ENCODE assay signal across 8 mouse cellular contexts in genomic region chr8:12670965-12671364, GRCm38 (mm10). TPM values are rescaled to one million over a fixed set of nuclear protein-coding genes. Genes with fewer than 3 reads are reported as not detected.
DNase-seq lines count a peak whose midpoint lies in the region; ATAC-seq lines count a peak whose summit lies in the region.

No protein-coding gene starts in this region.

- H3K4me1 ChIP-seq in kidney, embryonic 14.5 days (ENCODE audit: control insufficient read depth, insufficient read depth, low read length): peaks cover 9% of the 10 kb centered on the region; the same call in 1 of the 2 replicates
- H3K4me1 ChIP-seq in hindbrain, embryonic 15.5 days (replicated peaks): peaks cover 22% of the 10 kb centered on the region
- peaks cover 21% of the 10 kb centered on the region for H3K4me1 ChIP-seq in midbrain, embryonic 13.5 days (replicated peaks)

- peak overlapping the region; percentile 73 for H3K4me2 ChIP-seq in kidney, embryonic 14.5 days (replicated peaks; ENCODE audit: low read depth, low read length)
- peak overlapping the region; percentile 86 for H3K4me2 ChIP-seq in hindbrain, embryonic 15.5 days
- peak overlapping the region; percentile 73 for H3K4me2 ChIP-seq in midbrain, embryonic 13.5 days (replicated peaks)

- 34% methylated on average over 6 of the region's 6 CpGs for WGBS in kidney, embryonic 14.5 days
- WGBS in hindbrain, embryonic 15.5 days: 32% methylated on average over 6 of the region's 6 CpGs
- 37% methylated on average over 6 of the region's 6 CpGs for WGBS in midbrain, embryonic 13.5 days

- no peaks in the 10 kb centered on the region for H3K36me3 ChIP-seq in kidney, embryonic 14.5 days (ENCODE audit: control insufficient read depth, insufficient read depth, low read length)
- H3K36me3 ChIP-seq in hindbrain, embryonic 15.5 days: no peaks in the 10 kb centered on the region
- no peaks in the 10 kb centered on the region for H3K36me3 ChIP-seq in midbrain, embryonic 13.5 days

- H3K27me3 ChIP-seq in kidney, embryonic 14.5 days (ENCODE audit: control insufficient read depth, insufficient read depth, low read length): no peaks in the 10 kb centered on the region
- no peaks in the 10 kb centered on the region for H3K27me3 ChIP-seq in hindbrain, embryonic 15.5 days
- peaks cover 6% of the 10 kb centered on the region; the same call in 1 of the 2 replicates for H3K27me3 ChIP-seq in midbrain, embryonic 13.5 days

- no peak for ATAC-seq in kidney, embryonic 14.5 days (ENCODE audit: low FRiP score, low TSS enrichment)
- ATAC-seq in hindbrain, embryonic 15.5 days (ENCODE audit: low FRiP score, low read depth): no peak
- ATAC-seq in midbrain, embryonic 13.5 days: no peak

- H3K4me3 ChIP-seq in kidney, embryonic 14.5 days (ENCODE audit: low read length): peak overlapping the region; percentile 94
- peak overlapping the region; percentile 95 for H3K4me3 ChIP-seq in hindbrain, embryonic 15.5 days
- H3K4me3 ChIP-seq in midbrain, embryonic 13.5 days (replicated peaks): peak overlapping the region; percentile 82

- H3K9me3 ChIP-seq in kidney, embryonic 14.5 days (ENCODE audit: control insufficient read depth, low read length): no peaks in the 10 kb centered on the region
- H3K9me3 ChIP-seq in hindbrain, embryonic 15.5 days: no peaks in the 10 kb centered on the region
- H3K9me3 ChIP-seq in midbrain, embryonic 13.5 days: no peaks in the 10 kb centered on the region

- no peak for DNase-seq in kidney, adult 8-10 months
- peak; percentile 51 for DNase-seq in c-Kit-negative CD71-positive TER-119-positive erythroid progenitor cells, embryonic 14.5 days (ENCODE audit: low read depth, low spot score)
- DNase-seq in ovary, postnatal 10 days (ENCODE audit: low spot score): no peak
- DNase-seq in urinary bladder, adult 2 months (ENCODE audit: low spot score): no peak
- no peak for DNase-seq in embryo, embryonic 9.5 days (ENCODE audit: extremely low spot score)

- no peak overlapping the region for H3K27ac ChIP-seq in kidney, embryonic 14.5 days (ENCODE audit: low read depth, low read length)
- H3K27ac ChIP-seq in hindbrain, embryonic 15.5 days (replicated peaks): no peak overlapping the region
- no peak overlapping the region for H3K27ac ChIP-seq in midbrain, embryonic 13.5 days

- H3K9ac ChIP-seq in kidney, embryonic 14.5 days (ENCODE audit: low read depth, low read length): peak overlapping the region; percentile 91; the same call in 1 of the 2 replicates
- peak overlapping the region; percentile 88; the same call in 1 of the 2 replicates for H3K9ac ChIP-seq in hindbrain, embryonic 15.5 days
- peak overlapping the region; percentile 89 for H3K9ac ChIP-seq in midbrain, embryonic 13.5 days (replicated peaks)

RNA-seq across cellular contexts. Expression of gene Tubgcp3, which starts 1.1 kb away (rescaled TPM):
- 33.4 and 52.7 TPM in 2 replicates for polyA plus RNA-seq in kidney, embryonic 14.5 days (2014; fragmentation: Nextera tagmentation; extraction: Ambion mirVana)
- 38.4 and 39.0 TPM in 2 replicates for polyA plus RNA-seq in hindbrain, embryonic 15.5 days (2015; fragmentation: Nextera tagmentation; extraction: Ambion mirVana)
- 43.2 and 46.0 TPM in 2 replicates for polyA plus RNA-seq in midbrain, embryonic 13.5 days (2015; fragmentation: Nextera tagmentation; extraction: Ambion mirVana)
- polyA plus RNA-seq in urinary bladder, adult 2 months (2012; rRNA removed): 46.2 and 57.2 TPM in 2 replicates
